Mouse (Mus musculus): ENCODE measurements around the gene Gm21746.
"Not testable (repeated sequence)": the region's sequence is repeated elsewhere in the genome, so short reads cannot be mapped to it uniquely, and the experiment has no call there.

Gm21746 gene

GRCm38 (mm10) chrY:6237895-6238294 lies at the start of gene Gm21746:
Gene Gm21746, minus strand, starts transcription at chrY:6237995.
- DNase-seq = not testable (repeated sequence)

- not testable (repeated sequence) for DNase-seq
Observed at GRCm38 (mm10) chrY:6266798-6267197, 29.0 kb upstream of the Gm21746 start, which contains the start of gene Gm20873. Gene Gm20873, plus strand, starts transcription at chrY:6267098.

Measured in kidney, adult 11 months (tissue).